Mouse (Mus musculus) bone marrow macrophage, adult 2 months (primary cell): ENCODE measurements at regions not wholly inside any gene's neighbourhood (a gene's known extent, or its start where the extent isn't known, plus 50 kb on each side); places are given as distances from the start of the nearest gene placed in this dataset.

Source experiments
- CTCF ChIP-seq: IDR thresholded peaks from 2 replicates; pipeline ENCODE4 v1.5.1; 2012; ENCODE audit warnings: low read depth, mild to moderate bottlenecking, low read length, moderate library complexity
- POLR2A ChIP-seq: IDR thresholded peaks from 2 replicates; pipeline ENCODE4 v1.6.1; 2012; ENCODE audit warnings: mild to moderate bottlenecking, low read depth, low read length, borderline replicate concordance

DNA sequence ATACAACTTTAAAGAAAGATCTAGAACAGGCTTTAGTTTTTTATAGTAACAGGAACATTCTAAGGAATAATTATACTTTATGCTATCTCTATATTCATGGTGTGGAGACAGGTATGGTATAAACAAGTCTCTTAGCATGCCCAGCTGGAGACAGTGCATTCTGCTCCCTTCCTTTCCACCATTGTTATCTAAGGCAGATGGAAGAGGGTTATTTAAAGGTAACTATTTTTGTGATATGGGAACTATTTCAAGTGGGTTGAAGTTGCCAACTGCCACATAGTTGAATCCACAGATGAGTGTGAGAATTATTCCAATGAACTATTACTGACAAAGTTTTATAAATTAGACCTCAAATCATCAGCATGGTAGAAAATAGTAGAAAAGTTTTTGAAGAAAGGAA is 148.9 kb upstream of the Rasa1 start:
- TF ChIP-seq POLR2A (no peak), CTCF (no peak)
